Mouse (Mus musculus): Measurements from ENCODE around the gene Cdkal1.

- TF ChIP-seq CTCF (IDR thresholded peaks at IDR 0.05; ENCODE audit: control insufficient read depth, insufficient read depth, low read length) (no peak), POLR2A (IDR thresholded peaks at IDR 0.05; ENCODE audit: borderline replicate concordance, control insufficient read depth, low read depth, low read length) (no peak)
Observed at GRCm38 (mm10) chr13:29377572-29377971, 477.9 kb downstream of the Cdkal1 start.
